Mouse (Mus musculus) splenic B cell, adult 2 months (primary cell): ENCODE data around the gene Nr2f1.
A peak's percentile ranks its signal among the peaks of the same experiment; 100 is the strongest.

Source experiments
- DNase-seq: peaks from one replicate; pipeline ENCODE4 v3.0.0-alpha.2; 2011; ENCODE audit warnings: low read depth, low spot score
- H3K27me3 ChIP-seq: 2 replicates; pipeline ENCODE4 v1.6.1; 2012; ENCODE audit warnings: mild to moderate bottlenecking, low read length, moderate library complexity, mixed read lengths; ENCODE audit not compliant: control insufficient read depth, poor library complexity, insufficient read depth, severe bottlenecking
- H3K36me3 ChIP-seq: 2 replicates; pipeline ENCODE4 v1.6.1; 2012; ENCODE audit warnings: mild to moderate bottlenecking, low read length, moderate library complexity, mixed read lengths; ENCODE audit not compliant: control insufficient read depth, poor library complexity, insufficient read depth, severe bottlenecking

The Nr2f1 gene

GRCm38 (mm10) chr13:78178021-78178420 lies 21.5 kb downstream of the Nr2f1 start:
- DNase-seq, result no peak
- no peaks in the 10 kb centered on the region for H3K36me3 ChIP-seq
- H3K27me3 ChIP-seq, result peaks cover 2% of the 10 kb centered on the region; the same call in 1 of the 2 replicates

GRCm38 (mm10) chr13:78177381-78177950 lies 22.1 kb downstream of the Nr2f1 start:
- DNase-seq, result no peak
- Histone ChIP-seq H3K36me3 (no peaks in the 10 kb centered on the region), H3K27me3 (no peaks in the 10 kb centered on the region; the same call in 1 of the 2 replicates)

GRCm38 (mm10) chr13:78175821-78176380 lies 23.7 kb downstream of the Nr2f1 start:
- Histone ChIP-seq H3K36me3 (no peaks in the 10 kb centered on the region), H3K27me3 (no peaks in the 10 kb centered on the region; the same call in 1 of the 2 replicates)
- DNase-seq, result peak; percentile 26

- no peak for DNase-seq
- H3K36me3 ChIP-seq, result no peaks in the 10 kb centered on the region
- H3K27me3 ChIP-seq, result no peaks in the 10 kb centered on the region; the same call in 1 of the 2 replicates
Measured at GRCm38 (mm10) chr13:78174891-78175290, 24.7 kb downstream of the Nr2f1 start.

GRCm38 (mm10) chr13:78174191-78174590 lies 25.4 kb downstream of the Nr2f1 start:
- Histone ChIP-seq H3K36me3 (no peaks in the 10 kb centered on the region), H3K27me3 (no peaks in the 10 kb centered on the region; the same call in 1 of the 2 replicates)
- no peak for DNase-seq

GRCm38 (mm10) chr13:78172861-78173260 lies 26.7 kb downstream of the Nr2f1 start:
- no peaks in the 10 kb centered on the region for H3K36me3 ChIP-seq
- H3K27me3 ChIP-seq, result no peaks in the 10 kb centered on the region; the same call in 1 of the 2 replicates
- no peak for DNase-seq

- no peaks in the 10 kb centered on the region for H3K36me3 ChIP-seq
- DNase-seq, result no peak
- no peaks in the 10 kb centered on the region; the same call in 1 of the 2 replicates for H3K27me3 ChIP-seq
Measured at GRCm38 (mm10) chr13:78171984-78172636, 27.4 kb downstream of the Nr2f1 start.

GRCm38 (mm10) chr13:78171320-78171719 lies 28.2 kb downstream of the Nr2f1 start:
- H3K27me3 ChIP-seq, result no peaks in the 10 kb centered on the region; the same call in 1 of the 2 replicates
- no peaks in the 10 kb centered on the region for H3K36me3 ChIP-seq
- DNase-seq, result peak; percentile 23

- no peak for DNase-seq
- Histone ChIP-seq H3K27me3 (peaks cover under 1% of the 10 kb centered on the region; the same call in 1 of the 2 replicates), H3K36me3 (no peaks in the 10 kb centered on the region)
Measured at GRCm38 (mm10) chr13:78168166-78168565, 31.4 kb downstream of the Nr2f1 start.

- no peak for DNase-seq
- H3K36me3 ChIP-seq, result no peaks in the 10 kb centered on the region
Measured at GRCm38 (mm10) chr13:78164941-78165340, 34.6 kb downstream of the Nr2f1 start.

GRCm38 (mm10) chr13:78163087-78163958 lies 36.2 kb downstream of the Nr2f1 start:
- H3K36me3 ChIP-seq, result no peaks in the 10 kb centered on the region
- DNase-seq, result peak; percentile 27

More at GRCm38 (mm10) chr13:78164941-78165340, 34.6 kb downstream of the Nr2f1 start:
- H3K27me3 ChIP-seq, result peaks cover 2% of the 10 kb centered on the region; the same call in 1 of the 2 replicates

GRCm38 (mm10) chr13:78162149-78162548 lies 37.4 kb downstream of the Nr2f1 start:
- H3K36me3 ChIP-seq, result no peaks in the 10 kb centered on the region
- H3K27me3 ChIP-seq, result peaks cover 2% of the 10 kb centered on the region; the same call in 1 of the 2 replicates
- DNase-seq, result peak; percentile 15

More at GRCm38 (mm10) chr13:78163087-78163958, 36.2 kb downstream of the Nr2f1 start:
- H3K27me3 ChIP-seq, result peaks cover 2% of the 10 kb centered on the region; the same call in 1 of the 2 replicates

GRCm38 (mm10) chr13:78157465-78157864 lies 42.1 kb downstream of the Nr2f1 start:
- no peaks in the 10 kb centered on the region for H3K27me3 ChIP-seq
- no peak for DNase-seq
- 0 out of 2 replicates have a peak, but pooled peaks cover 1% of the 10 kb centered on the region for H3K36me3 ChIP-seq
